Mouse (Mus musculus) intestine, embryonic 14.5 days (tissue): ENCODE data around the gene Usb1. TPM values are rescaled to one million over a fixed set of nuclear protein-coding genes. Genes with fewer than 3 reads are reported as not detected.

Experiments
- ATAC-seq: fragments of 200-750 bp; cut with Nextera tagmentation; replicated peaks from 2 replicates; pipeline ENCODE4 v1.8.0; 2017; ENCODE audit warnings: low read depth, moderate number of reproducible peaks, moderate TSS enrichment, moderate library complexity; ENCODE audit not compliant: low FRiP score, low TSS enrichment
- DNase-seq: peaks from one replicate; pipeline ENCODE4 v3.0.0-alpha.2; 2018; ENCODE audit warnings: low spot score
- H3K27ac ChIP-seq: fragments of 300-500 bp; sonication (generic); 2 replicates; pipeline ENCODE4 v1.5.1; 2014; ENCODE audit warnings: low read depth, mild to moderate bottlenecking, control low read depth
- H3K27me3 ChIP-seq: fragments of 300-500 bp; sonication (generic); replicated peaks from 2 replicates; pipeline ENCODE4 v1.6.1; 2014; ENCODE audit warnings: low read length, control low read depth; ENCODE audit not compliant: control insufficient read depth, insufficient read depth
- H3K36me3 ChIP-seq: fragments of 300-500 bp; sonication (generic); 2 replicates; pipeline ENCODE4 v1.6.1; 2014; ENCODE audit warnings: low read length, control low read depth; ENCODE audit not compliant: control insufficient read depth, insufficient read depth
- H3K4me1 ChIP-seq: fragments of 300-500 bp; sonication (generic); replicated peaks from 2 replicates; pipeline ENCODE4 v1.6.1; 2014; ENCODE audit warnings: low read length, control low read depth, mixed read lengths; ENCODE audit not compliant: control insufficient read depth, insufficient read depth
- H3K4me2 ChIP-seq: fragments of 300-500 bp; sonication (generic); 2 replicates; pipeline ENCODE4 v1.6.1; 2014; ENCODE audit warnings: low read length
- H3K4me3 ChIP-seq: fragments of 300-500 bp; sonication (generic); 2 replicates; pipeline ENCODE4 v1.5.1; 2014; ENCODE audit warnings: low read depth, low read length, control low read depth, mixed read lengths
- H3K9ac ChIP-seq: fragments of 300-500 bp; sonication (generic); 2 replicates; pipeline ENCODE4 v1.6.1; 2014; ENCODE audit warnings: mild to moderate bottlenecking, low read length
- H3K9me3 ChIP-seq: fragments of 300-500 bp; sonication (generic); 2 replicates; pipeline ENCODE4 v1.6.1; 2016; ENCODE audit warnings: low read length, control low read depth; ENCODE audit not compliant: control insufficient read depth
- WGBS: fragments of 180-500 bp; shearing (Covaris S2); extraction: QIAGEN DNeasy Blood & Tissue Kit; methylation state at CpG from one replicate; pipeline ENCODE4 v1.1.7; 2014; 5-methylcytosine and 5-hydroxymethylcytosine counted together
- polyA plus RNA-seq: library from polyadenylated mRNA; unstranded; fragments of >200 nt; fragmentation: Nextera tagmentation; extraction: Ambion mirVana; gene quantifications from 2 replicates; pipeline ENCODE4 v1.2.1, GENCODE M21; 2014

Usb1 gene
- 39.0 and 41.6 TPM in 2 replicates for polyA plus RNA-seq

DNA sequence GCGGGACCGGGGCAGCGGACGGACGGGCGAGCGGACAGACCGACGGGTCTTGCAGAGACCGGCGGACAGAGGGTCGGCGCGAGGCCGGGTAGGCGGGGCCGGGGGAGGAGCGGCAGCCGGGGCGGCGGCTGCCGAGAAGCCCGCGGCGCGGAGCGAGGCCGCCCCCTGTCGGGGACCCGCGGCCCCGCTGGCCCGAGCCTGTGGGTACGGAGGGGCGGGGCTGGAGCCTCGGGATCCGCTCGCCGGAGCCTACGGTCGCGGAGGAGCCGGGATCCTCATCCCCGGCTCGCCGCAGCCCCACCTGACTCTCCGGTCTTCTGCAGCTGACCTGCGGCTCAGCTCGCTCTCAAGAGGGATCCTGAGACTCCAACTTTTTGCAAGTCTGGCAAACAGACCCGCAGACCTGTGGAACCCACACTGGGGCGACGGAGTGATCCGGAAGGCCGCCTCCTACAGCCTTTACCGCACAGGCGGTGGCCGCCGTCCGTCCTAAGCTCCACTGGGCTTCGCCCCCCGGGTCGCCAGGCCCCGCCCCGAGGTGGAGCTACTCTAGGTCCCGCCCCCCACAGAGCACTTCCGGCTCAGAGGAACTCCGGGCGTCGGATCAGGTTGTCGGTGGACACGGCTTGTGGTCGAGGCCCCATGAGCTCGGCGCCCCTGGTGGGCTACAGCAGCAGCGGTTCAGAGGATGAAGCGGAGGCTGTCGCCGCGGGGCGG is at the start of gene Usb1, which contains the start of gene Zfp319:
TSS of gene Usb1 (plus strand) at position 565 of the 717 bp plus-strand sequence.
TSS of gene Zfp319 (minus strand) at position 231 of the 717 bp plus-strand sequence.
- Histone ChIP-seq H3K9me3 (no peaks in the 10 kb centered on the region), H3K36me3 (peaks cover 41% of the 10 kb centered on the region), H3K27ac (peak within 1 kb of the TSS; percentile 98), H3K4me2 (peak within 1 kb of the TSS; percentile 79), H3K4me1 (peaks cover 11% of the 10 kb centered on the region), H3K27me3 (no peaks in the 10 kb centered on the region), H3K4me3 (peak within 1 kb of the TSS; percentile 85), H3K9ac (peak within 1 kb of the TSS; percentile 84)
- under 1% methylated on average over 79 of the region's 80 CpGs for WGBS
- DNase-seq, result peak; percentile 99
- ATAC-seq, result peak; percentile 96

GRCm38 (mm10) chr8:95289066-95289650 is 42.9 kb upstream of the Usb1 start:
- ATAC-seq, result no peak
- Histone ChIP-seq H3K27ac (no peak overlapping the region), H3K4me2 (no peak overlapping the region), H3K9ac (no peak overlapping the region), H3K4me1 (no peaks in the 10 kb centered on the region), H3K4me3 (no peak overlapping the region), H3K36me3 (no peaks in the 10 kb centered on the region), H3K9me3 (no peaks in the 10 kb centered on the region), H3K27me3 (no peaks in the 10 kb centered on the region)
- 51% methylated on average over 6 of the region's 6 CpGs for WGBS
- DNase-seq, result no peak

- no peak for DNase-seq
- Histone ChIP-seq H3K4me3 (no peak overlapping the region), H3K27me3 (no peaks in the 10 kb centered on the region), H3K4me1 (no peaks in the 10 kb centered on the region), H3K27ac (no peak overlapping the region), H3K9ac (no peak overlapping the region), H3K4me2 (0 out of 2 replicates have a peak overlapping the region, but pooled peaks have one; percentile 11), H3K36me3 (no peaks in the 10 kb centered on the region), H3K9me3 (no peaks in the 10 kb centered on the region)
- 62% methylated on average over 11 of the region's 11 CpGs for WGBS
- ATAC-seq, result no peak
Measured at GRCm38 (mm10) chr8:95293172-95293571, 38.9 kb upstream of the Usb1 start.

DNA sequence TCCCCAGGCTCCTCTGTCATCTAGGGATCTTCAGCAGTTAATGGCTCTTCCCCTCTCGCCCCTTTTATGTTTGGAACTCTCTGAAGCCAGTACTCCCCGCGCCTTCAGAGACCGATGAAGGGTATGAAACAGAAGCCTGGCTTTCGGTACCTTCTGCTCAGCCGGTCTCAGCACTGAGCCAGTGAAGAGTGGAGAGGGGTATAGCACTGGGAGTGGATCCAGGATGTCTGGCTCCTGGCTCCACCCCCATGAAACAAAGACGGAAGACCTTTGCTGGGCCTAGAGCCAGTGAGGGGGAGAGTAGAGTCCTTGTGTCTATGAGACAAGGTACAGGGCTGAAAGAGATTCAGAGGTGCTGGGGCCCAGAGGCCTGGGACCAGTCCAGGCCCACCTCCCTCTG is 38.2 kb upstream of the Usb1 start:
- H3K9me3 ChIP-seq, result no peaks in the 10 kb centered on the region
- peak overlapping the region; percentile 55 for H3K27ac ChIP-seq
- no peak overlapping the region for H3K9ac ChIP-seq
- H3K4me1 ChIP-seq, result no peaks in the 10 kb centered on the region
- H3K36me3 ChIP-seq, result no peaks in the 10 kb centered on the region
- ATAC-seq, result peak; percentile 54; the same call in 1 of the 2 replicates
- no peak overlapping the region for H3K4me2 ChIP-seq
- no peak overlapping the region for H3K4me3 ChIP-seq
- WGBS, result 56% methylated on average over 7 of the region's 7 CpGs
- no peak for DNase-seq
- H3K27me3 ChIP-seq, result no peaks in the 10 kb centered on the region

- H3K9ac ChIP-seq, result no peak overlapping the region
- H3K9me3 ChIP-seq, result no peaks in the 10 kb centered on the region
- no peaks in the 10 kb centered on the region for H3K27me3 ChIP-seq
- DNase-seq (peak; percentile 64), ATAC-seq (no peak)
- H3K27ac ChIP-seq, result no peak overlapping the region
- H3K4me2 ChIP-seq, result no peak overlapping the region
- 19% methylated on average over 5 of the region's 5 CpGs for WGBS
- H3K4me3 ChIP-seq, result no peak overlapping the region
- H3K4me1 ChIP-seq, result no peaks in the 10 kb centered on the region
- H3K36me3 ChIP-seq, result no peaks in the 10 kb centered on the region
Measured at GRCm38 (mm10) chr8:95302410-95302809, 29.7 kb upstream of the Usb1 start.

- Histone ChIP-seq H3K9me3 (no peaks in the 10 kb centered on the region), H3K36me3 (no peaks in the 10 kb centered on the region), H3K27me3 (no peaks in the 10 kb centered on the region), H3K27ac (no peak overlapping the region), H3K4me1 (no peaks in the 10 kb centered on the region), H3K9ac (no peak overlapping the region), H3K4me2 (no peak overlapping the region), H3K4me3 (no peak overlapping the region)
- DNase-seq, result no peak
- no peak for ATAC-seq
- 55% methylated on average over 4 of the region's 4 CpGs for WGBS
Measured at GRCm38 (mm10) chr8:95305526-95305925, 26.6 kb upstream of the Usb1 start.

GRCm38 (mm10) chr8:95306431-95306830 is 25.7 kb upstream of the Usb1 start, which contains the start of gene Cngb1:
Gene Cngb1, minus strand, starts transcription at chr8:95306585.
- no peaks in the 10 kb centered on the region for H3K27me3 ChIP-seq
- H3K27ac ChIP-seq, result no peak within 1 kb of the TSS
- 40% methylated on average over 6 of the region's 6 CpGs for WGBS

DNA sequence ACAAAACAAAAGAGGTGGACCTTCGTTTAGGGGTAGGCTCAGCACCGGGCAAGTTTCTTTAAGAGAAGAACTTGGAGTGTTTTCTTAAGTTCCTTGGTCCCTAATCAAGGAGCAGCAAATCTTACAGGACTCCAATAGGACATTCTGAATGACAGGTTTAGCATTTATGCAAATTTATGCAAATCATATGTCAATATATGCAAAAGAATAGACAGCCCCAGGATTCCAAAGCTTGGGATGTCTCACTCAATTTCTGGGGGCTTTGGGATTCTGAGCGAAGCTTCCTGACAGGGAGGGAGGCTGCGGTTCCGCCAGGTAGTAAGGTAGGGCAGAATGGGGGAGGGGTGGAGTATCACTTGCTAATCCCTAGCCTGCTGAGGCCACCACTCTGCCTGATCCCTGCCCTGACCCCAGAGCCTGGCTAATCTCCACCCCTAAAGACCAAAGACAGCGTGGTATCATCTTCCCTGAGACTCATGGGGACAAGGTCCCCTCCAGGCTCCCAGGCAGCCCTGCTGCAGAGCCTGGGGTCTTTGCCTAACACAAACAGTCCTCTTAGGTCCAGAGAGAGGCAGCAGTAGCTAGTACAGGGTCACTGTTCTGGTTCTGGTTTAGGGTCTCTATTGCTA is 21.6 kb upstream of the Usb1 start, which contains the start of gene Tepp:
TSS of gene Tepp (plus strand) at position 225 of the 629 bp plus-strand sequence.
- 39% methylated on average over 6 of the region's 6 CpGs for WGBS
- DNase-seq (no peak), ATAC-seq (no peak)

More at GRCm38 (mm10) chr8:95306431-95306830, 25.7 kb upstream of the Usb1 start, which contains the start of gene Cngb1:
- H3K4me2 ChIP-seq, result no peak within 1 kb of the TSS
- H3K9ac ChIP-seq, result no peak within 1 kb of the TSS
- no peaks in the 10 kb centered on the region for H3K36me3 ChIP-seq
- H3K9me3 ChIP-seq, result no peaks in the 10 kb centered on the region
- ATAC-seq (no peak), DNase-seq (no peak)
- H3K4me1 ChIP-seq, result no peaks in the 10 kb centered on the region
- H3K4me3 ChIP-seq, result no peak within 1 kb of the TSS

More for the DNA sequence above, 21.6 kb upstream of the Usb1 start, which contains the start of gene Tepp:
- H3K36me3 ChIP-seq, result no peaks in the 10 kb centered on the region
- no peak within 1 kb of the TSS for H3K4me3 ChIP-seq
- no peak within 1 kb of the TSS for H3K9ac ChIP-seq
- no peaks in the 10 kb centered on the region for H3K27me3 ChIP-seq
- no peak within 1 kb of the TSS for H3K27ac ChIP-seq
- no peaks in the 10 kb centered on the region for H3K9me3 ChIP-seq
- H3K4me1 ChIP-seq, result no peaks in the 10 kb centered on the region
- H3K4me2 ChIP-seq, result no peak within 1 kb of the TSS
